Mouse (Mus musculus) neural tube, embryonic 14.5 days (tissue): ENCODE results near the gene Styx. TPM values are rescaled to one million over a fixed set of nuclear protein-coding genes. Genes with fewer than 3 reads are reported as not detected.
A peak's percentile ranks its signal among the peaks of the same experiment; 100 is the strongest.

Source experiments
- ATAC-seq: fragments of 200-750 bp; cut with Nextera tagmentation; 2 replicates; pipeline ENCODE4 v1.8.0; 2017; ENCODE audit warnings: low read depth, mild to moderate bottlenecking, moderate TSS enrichment, moderate library complexity
- H3K27ac ChIP-seq: fragments of 300-500 bp; sonication (generic); 2 replicates; pipeline ENCODE4 v1.5.1; 2014; ENCODE audit warnings: low read depth, mild to moderate bottlenecking, control low read depth, low read length, moderate library complexity, mixed read lengths
- H3K27me3 ChIP-seq: fragments of 300-500 bp; sonication (generic); 2 replicates; pipeline ENCODE4 v1.6.1; 2014; ENCODE audit warnings: low read length; ENCODE audit not compliant: control insufficient read depth, insufficient read depth
- H3K36me3 ChIP-seq: fragments of 300-500 bp; sonication (generic); 2 replicates; pipeline ENCODE4 v1.6.1; 2014; ENCODE audit warnings: low read length, mixed read lengths; ENCODE audit not compliant: control insufficient read depth, insufficient read depth
- H3K4me1 ChIP-seq: fragments of 300-500 bp; sonication (generic); 2 replicates; pipeline ENCODE4 v1.6.1; 2014; ENCODE audit warnings: low read length; ENCODE audit not compliant: control insufficient read depth, insufficient read depth
- H3K4me2 ChIP-seq: fragments of 300-500 bp; sonication (generic); 2 replicates; pipeline ENCODE4 v1.6.1; 2014; ENCODE audit warnings: mild to moderate bottlenecking, low read depth, low read length, control low read depth
- H3K4me3 ChIP-seq: fragments of 300-500 bp; sonication (generic); 2 replicates; pipeline ENCODE4 v1.5.1; 2014; ENCODE audit warnings: low read depth, low read length, control low read depth, mixed read lengths
- H3K9ac ChIP-seq: fragments of 300-500 bp; sonication (generic); replicated peaks from 2 replicates; pipeline ENCODE4 v1.6.1; 2014; ENCODE audit warnings: low read depth, mild to moderate bottlenecking, control low read depth, low read length, mixed read lengths
- H3K9me3 ChIP-seq: fragments of 300-500 bp; sonication (generic); 2 replicates; pipeline ENCODE4 v1.6.1; 2016; ENCODE audit warnings: low read length; ENCODE audit not compliant: control insufficient read depth
- WGBS: fragments of 180-500 bp; shearing (Covaris S2); extraction: QIAGEN DNeasy Blood & Tissue Kit; methylation state at CpG from one replicate; pipeline ENCODE4 v1.1.7; 2014; 5-methylcytosine and 5-hydroxymethylcytosine counted together
- polyA plus RNA-seq: library from polyadenylated mRNA; unstranded; fragments of >200 nt; fragmentation: Nextera tagmentation; extraction: Ambion mirVana; gene quantifications from 2 replicates; pipeline ENCODE4 v1.2.1, GENCODE M21; 2014

The Styx gene
- polyA plus RNA-seq, 1 experiment from 2014 or later, result 74.1 TPM

DNA sequence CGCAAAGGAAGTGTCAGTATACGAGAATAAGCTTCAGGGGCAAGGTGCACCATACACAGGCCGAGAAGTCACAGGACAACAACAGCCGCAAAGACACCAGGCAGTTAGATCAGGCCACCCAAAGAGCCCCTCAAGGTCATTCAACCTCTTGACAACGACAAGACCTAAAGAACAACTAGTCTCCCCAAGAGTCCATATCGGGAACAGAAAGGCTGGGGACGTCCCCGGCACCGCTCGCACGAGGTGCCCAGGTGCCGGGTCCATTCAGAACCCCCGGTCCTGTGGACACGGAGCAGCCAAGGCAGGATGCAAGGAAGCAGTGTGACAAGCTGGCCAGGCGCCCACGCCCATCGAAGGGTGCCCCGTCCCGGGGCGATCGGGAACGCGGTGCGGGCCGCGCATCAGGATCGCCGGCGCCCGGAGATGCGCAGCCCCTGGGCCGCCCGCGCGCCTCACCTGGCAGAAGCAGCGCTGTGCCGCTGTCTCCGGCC is 32.9 kb upstream of the Styx start:
- H3K4me3 ChIP-seq, result peak overlapping the region; percentile 96
- H3K9ac ChIP-seq, result peak overlapping the region; percentile 95
- peak overlapping the region; percentile 71 for H3K4me2 ChIP-seq
- H3K27ac ChIP-seq, result peak overlapping the region; percentile 92
- no peak; the same call in 1 of the 2 replicates for ATAC-seq
- H3K36me3 ChIP-seq, result no peaks in the 10 kb centered on the region
- no peaks in the 10 kb centered on the region for H3K9me3 ChIP-seq
- no peaks in the 10 kb centered on the region for H3K27me3 ChIP-seq
- peaks cover 14% of the 10 kb centered on the region for H3K4me1 ChIP-seq
- WGBS, result under 1% methylated on average over 30 of the region's 38 CpGs

GRCm38 (mm10) chr14:45318426-45319236 is 32.3 kb upstream of the Styx start, which contains the start of gene Ero1l:
Gene Ero1l (minus strand): TSS chr14:45318771.
- Histone ChIP-seq H3K27me3 (no peaks in the 10 kb centered on the region), H3K4me1 (peaks cover 14% of the 10 kb centered on the region), H3K27ac (peak within 1 kb of the TSS; percentile 92), H3K9me3 (no peaks in the 10 kb centered on the region), H3K9ac (peak within 1 kb of the TSS; percentile 95), H3K36me3 (no peaks in the 10 kb centered on the region), H3K4me2 (peak within 1 kb of the TSS; percentile 71), H3K4me3 (peak within 1 kb of the TSS; percentile 96)
- ATAC-seq, result peak; percentile 96
- WGBS, result 3% methylated on average over 40 of the region's 74 CpGs

DNA sequence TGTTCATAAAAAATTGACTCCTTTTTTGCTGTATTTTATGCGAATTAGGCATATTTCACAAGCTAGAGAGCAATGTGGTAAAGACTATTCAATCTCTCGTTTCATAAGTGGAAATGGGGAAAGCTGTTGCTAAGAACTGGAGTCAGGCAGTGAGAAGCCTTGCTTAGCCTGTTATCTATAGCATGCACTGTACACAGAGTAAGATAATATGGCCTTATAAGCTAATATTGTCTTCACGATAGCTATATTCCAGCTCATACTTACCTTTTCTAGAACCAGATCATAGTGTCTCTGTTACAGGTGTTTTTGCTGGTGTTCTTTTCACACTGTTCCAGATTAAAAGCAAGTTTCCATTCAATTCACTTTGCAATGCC is 31.7 kb upstream of the Styx start:
- 66% methylated on average over 3 of the region's 3 CpGs for whole genome bisulfite sequencing
- peak overlapping the region; percentile 71; the same call in 1 of the 2 replicates for H3K4me2 ChIP-seq
- peaks cover 14% of the 10 kb centered on the region for H3K4me1 ChIP-seq
- H3K9ac ChIP-seq, result no peak overlapping the region
- no peaks in the 10 kb centered on the region for H3K36me3 ChIP-seq
- no peak overlapping the region; the same call in 1 of the 2 replicates for H3K27ac ChIP-seq
- H3K4me3 ChIP-seq, result no peak overlapping the region
- no peaks in the 10 kb centered on the region for H3K27me3 ChIP-seq
- ATAC-seq, result no peak
- H3K9me3 ChIP-seq, result no peaks in the 10 kb centered on the region

GRCm38 (mm10) chr14:45320111-45320510 is 30.8 kb upstream of the Styx start:
- H3K27me3 ChIP-seq, result no peaks in the 10 kb centered on the region
- no peak for ATAC-seq

DNA sequence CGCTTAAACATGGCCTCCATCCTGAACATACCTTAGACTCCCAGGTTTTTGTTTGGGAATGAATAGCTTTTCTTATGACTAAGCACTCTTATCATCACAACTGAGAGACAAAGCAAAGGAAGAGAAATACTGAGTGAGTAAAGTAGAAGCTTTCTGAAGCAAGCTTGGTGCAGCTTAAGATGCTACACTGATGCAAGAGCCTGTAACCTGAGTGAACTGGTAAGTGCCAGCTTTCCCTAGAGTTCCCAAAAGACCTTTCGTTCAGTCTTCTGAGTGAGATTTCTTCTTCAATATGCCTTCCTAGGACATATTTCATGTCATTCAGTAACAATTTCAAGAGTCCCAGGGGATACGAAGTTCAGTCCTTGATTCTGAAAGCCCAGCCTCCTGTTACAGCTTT is 29.8 kb upstream of the Styx start:
- Histone ChIP-seq H3K4me1 (peaks cover 8% of the 10 kb centered on the region), H3K36me3 (no peaks in the 10 kb centered on the region), H3K4me3 (no peak overlapping the region), H3K4me2 (no peak overlapping the region), H3K27me3 (no peaks in the 10 kb centered on the region), H3K27ac (no peak overlapping the region), H3K9me3 (no peaks in the 10 kb centered on the region), H3K9ac (no peak overlapping the region)
- no peak for ATAC-seq
- WGBS, result 69% methylated on average over 3 of the region's 3 CpGs

More at GRCm38 (mm10) chr14:45320111-45320510, 30.8 kb upstream of the Styx start:
- Histone ChIP-seq H3K9me3 (no peaks in the 10 kb centered on the region), H3K9ac (no peak overlapping the region), H3K36me3 (no peaks in the 10 kb centered on the region), H3K4me1 (peaks cover 14% of the 10 kb centered on the region), H3K27ac (no peak overlapping the region), H3K4me2 (no peak overlapping the region), H3K4me3 (no peak overlapping the region)
- WGBS, result 83% methylated on average over 4 of the region's 4 CpGs

DNA sequence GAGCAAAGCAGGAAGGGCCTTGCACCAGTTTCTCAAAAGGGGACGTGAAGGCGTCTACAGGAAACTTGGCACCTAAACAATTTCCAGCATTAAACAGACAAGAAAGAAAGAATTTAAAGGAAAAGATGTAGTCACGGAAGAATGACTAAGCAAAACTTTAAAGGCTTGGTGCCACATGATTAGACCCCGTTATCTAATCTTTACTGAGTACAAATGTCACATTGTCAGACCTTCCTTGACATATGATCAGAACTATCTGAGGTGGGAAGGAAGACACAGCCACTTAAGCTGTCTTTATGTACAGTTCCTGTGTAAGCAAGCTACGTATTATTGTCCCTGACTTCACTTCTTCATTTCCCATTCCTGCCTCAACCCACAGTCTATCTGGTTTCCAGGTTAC is 29.3 kb upstream of the Styx start:
- no peak overlapping the region for H3K27ac ChIP-seq
- peaks cover 5% of the 10 kb centered on the region for H3K4me1 ChIP-seq
- H3K9me3 ChIP-seq, result no peaks in the 10 kb centered on the region
- H3K27me3 ChIP-seq, result no peaks in the 10 kb centered on the region
- no peaks in the 10 kb centered on the region for H3K36me3 ChIP-seq
- ATAC-seq, result no peak
- H3K9ac ChIP-seq, result no peak overlapping the region
- 85% methylated on average over 5 of the region's 5 CpGs for WGBS
- H3K4me2 ChIP-seq, result no peak overlapping the region
- H3K4me3 ChIP-seq, result no peak overlapping the region

DNA sequence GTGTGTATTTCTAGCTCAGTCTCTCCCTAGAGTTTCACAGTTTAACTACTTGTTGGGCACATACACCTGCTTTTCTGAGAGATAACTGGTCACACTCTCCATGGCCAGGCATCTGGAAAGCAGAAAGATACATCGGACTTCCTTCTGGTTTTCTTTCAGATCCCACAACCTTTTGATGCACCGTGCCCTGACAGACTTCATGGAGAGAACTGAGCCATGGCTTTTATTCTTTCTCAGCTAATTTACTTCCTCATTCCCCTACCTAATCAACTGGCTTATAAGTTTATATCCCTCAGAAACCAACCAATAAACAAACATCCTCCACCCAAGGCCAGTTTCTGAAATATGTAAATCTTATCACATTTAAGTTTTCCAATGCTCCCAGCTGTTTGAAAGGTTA is 28.4 kb upstream of the Styx start:
- Histone ChIP-seq H3K27ac (no peak overlapping the region), H3K27me3 (no peaks in the 10 kb centered on the region), H3K4me1 (no peaks in the 10 kb centered on the region), H3K36me3 (no peaks in the 10 kb centered on the region), H3K9me3 (no peaks in the 10 kb centered on the region), H3K4me3 (no peak overlapping the region), H3K9ac (no peak overlapping the region), H3K4me2 (no peak overlapping the region)
- WGBS, result 88% methylated on average over 2 of the region's 2 CpGs
- no peak for ATAC-seq

DNA sequence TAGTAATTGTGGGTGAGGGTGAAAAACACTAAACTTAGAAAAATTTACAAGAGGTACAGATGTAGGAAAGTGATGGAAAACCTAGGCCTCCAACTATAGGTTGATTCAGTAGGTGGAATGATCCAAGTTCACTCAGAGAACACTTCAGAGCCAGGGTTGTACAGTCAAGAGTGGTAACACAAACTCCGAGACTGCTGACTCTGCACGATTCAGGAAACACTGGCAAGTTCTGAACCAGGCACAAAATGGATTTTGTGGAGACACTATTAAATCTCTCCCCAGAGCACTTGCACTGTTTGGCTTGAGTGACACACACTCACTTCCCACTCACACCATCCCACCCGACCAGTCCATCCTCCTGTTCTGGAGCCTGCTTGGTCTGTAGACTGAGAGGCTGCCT is 27.6 kb upstream of the Styx start:
- H3K4me2 ChIP-seq, result no peak overlapping the region
- H3K9ac ChIP-seq, result no peak overlapping the region
- no peaks in the 10 kb centered on the region for H3K27me3 ChIP-seq
- no peaks in the 10 kb centered on the region for H3K9me3 ChIP-seq
- no peak overlapping the region for H3K27ac ChIP-seq
- WGBS, result 90% methylated on average over 3 of the region's 3 CpGs
- no peaks in the 10 kb centered on the region for H3K36me3 ChIP-seq
- H3K4me1 ChIP-seq, result no peaks in the 10 kb centered on the region
- H3K4me3 ChIP-seq, result no peak overlapping the region
- no peak for ATAC-seq

DNA sequence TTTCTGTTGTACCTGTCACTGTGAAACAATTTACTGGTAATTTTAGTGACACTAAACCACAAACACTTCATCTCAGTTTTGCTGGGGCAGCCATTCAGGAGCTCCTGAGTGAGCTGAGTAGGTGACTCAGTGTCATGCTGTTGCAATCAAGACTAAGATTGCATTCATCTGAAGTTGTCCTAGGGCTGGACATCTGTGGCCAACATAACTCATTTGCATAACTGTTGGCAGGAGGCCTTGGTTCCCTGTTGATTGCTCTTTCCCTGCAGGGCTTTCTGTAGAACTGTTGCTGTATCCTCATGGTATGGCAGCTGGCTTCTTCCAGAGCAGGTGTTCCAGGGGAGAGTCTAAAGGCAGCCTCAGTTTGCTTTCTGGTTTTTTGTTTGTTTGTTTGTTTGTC is 25.4 kb upstream of the Styx start:
- ATAC-seq, result no peak
- Histone ChIP-seq H3K27ac (no peak overlapping the region), H3K4me2 (no peak overlapping the region), H3K36me3 (no peaks in the 10 kb centered on the region), H3K4me3 (no peak overlapping the region), H3K27me3 (no peaks in the 10 kb centered on the region; the same call in 1 of the 2 replicates), H3K9me3 (no peaks in the 10 kb centered on the region), H3K9ac (no peak overlapping the region), H3K4me1 (no peaks in the 10 kb centered on the region)
